Mouse (Mus musculus) kidney, adult 2 months (tissue): ENCODE data around the gene Pim1.

Source experiments
- CTCF ChIP-seq: fragments of 200-500 bp; conservative IDR thresholded peaks from 2 replicates; pipeline ENCODE4 v1.5.1; 2011; ENCODE audit warnings: low read depth, mild to moderate bottlenecking, control low read depth, low read length, moderate library complexity, mixed read lengths; ENCODE audit not compliant: insufficient read depth, insufficient read length
- POLR2A ChIP-seq: fragments of 200-500 bp; IDR thresholded peaks from one replicate; pipeline ENCODE4 v1.6.1; 2011; ENCODE audit warnings: low read depth, low read length, control low read depth

- no peak for TF ChIP-seq POLR2A
- TF ChIP-seq CTCF: no peak
Observed at GRCm38 (mm10) chr17:29525613-29526012, 35.1 kb downstream of the Pim1 start.
